Mouse (Mus musculus): ENCODE data around the gene Stt3a.

Stt3a gene

DNA sequence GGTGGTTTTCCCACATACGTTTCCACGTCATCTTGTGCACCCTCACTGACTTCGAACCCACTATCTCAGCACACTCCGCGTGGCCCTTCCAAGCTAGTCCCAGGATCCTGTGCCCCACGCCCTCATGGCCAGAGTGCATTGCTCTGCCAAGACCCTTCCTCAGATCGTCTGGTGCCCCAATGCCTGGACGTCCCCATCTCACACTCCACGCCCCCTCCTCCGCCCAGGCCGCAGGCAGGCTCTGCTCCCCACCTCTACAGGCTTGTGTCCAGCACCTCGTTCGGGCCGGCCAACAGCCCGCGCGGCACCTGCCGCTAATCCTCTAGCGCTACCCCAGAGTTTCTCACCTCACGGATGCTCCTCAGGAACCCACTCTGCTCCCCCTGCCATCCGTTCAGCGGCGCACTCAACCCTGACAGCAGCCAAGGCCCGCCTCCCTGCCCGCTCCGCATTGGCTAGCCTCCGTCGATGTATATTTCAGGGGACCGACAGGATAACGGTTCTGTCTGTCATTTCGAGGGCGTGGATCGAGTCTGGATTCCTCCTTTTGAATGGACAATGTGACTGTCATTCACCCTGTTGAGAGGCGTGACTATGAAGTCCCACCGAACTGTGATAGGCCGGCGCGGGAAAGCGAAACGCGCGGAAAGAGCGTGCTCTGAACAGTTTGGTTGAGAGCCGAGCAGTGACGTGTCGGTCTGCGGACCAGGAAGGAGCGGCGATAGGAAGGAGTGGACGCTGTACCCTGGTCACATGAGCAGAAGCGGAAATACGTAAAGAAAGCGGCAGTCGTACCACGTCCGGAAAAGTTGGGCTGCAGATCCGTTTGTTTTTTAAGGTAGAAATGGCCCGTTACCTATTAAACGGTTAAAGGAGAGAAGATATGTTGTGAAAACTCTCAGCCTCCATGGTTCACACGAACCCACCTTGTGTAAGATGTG lies at the start of gene Stt3a:
Stt3a (minus strand) TSS at position 477 of the 941 bp plus-strand sequence.
- DNase-seq (ENCODE audit: low read depth) = peak; percentile 100

DNA sequence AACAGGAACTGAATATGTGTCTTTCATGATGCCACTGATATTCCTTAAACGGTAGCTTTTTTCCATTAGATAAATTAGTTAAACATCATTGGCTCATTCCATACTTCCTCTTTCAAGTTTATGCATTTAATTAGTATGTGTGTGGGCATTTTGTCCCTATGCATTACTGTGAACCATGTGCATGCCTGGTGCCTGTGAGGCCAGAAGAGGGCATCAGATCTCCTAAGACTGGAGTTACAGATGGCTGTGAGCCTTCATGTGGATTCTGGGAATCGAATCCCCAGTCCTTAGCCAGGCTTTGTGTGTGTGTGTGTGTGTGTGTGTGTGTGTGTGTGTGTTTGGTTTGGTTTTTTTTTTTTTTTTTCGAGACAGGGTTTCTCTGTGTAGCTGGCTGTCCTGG lies 47.0 kb upstream of the Stt3a start:
- no peak for DNase-seq (ENCODE audit: low read depth)

DNA sequence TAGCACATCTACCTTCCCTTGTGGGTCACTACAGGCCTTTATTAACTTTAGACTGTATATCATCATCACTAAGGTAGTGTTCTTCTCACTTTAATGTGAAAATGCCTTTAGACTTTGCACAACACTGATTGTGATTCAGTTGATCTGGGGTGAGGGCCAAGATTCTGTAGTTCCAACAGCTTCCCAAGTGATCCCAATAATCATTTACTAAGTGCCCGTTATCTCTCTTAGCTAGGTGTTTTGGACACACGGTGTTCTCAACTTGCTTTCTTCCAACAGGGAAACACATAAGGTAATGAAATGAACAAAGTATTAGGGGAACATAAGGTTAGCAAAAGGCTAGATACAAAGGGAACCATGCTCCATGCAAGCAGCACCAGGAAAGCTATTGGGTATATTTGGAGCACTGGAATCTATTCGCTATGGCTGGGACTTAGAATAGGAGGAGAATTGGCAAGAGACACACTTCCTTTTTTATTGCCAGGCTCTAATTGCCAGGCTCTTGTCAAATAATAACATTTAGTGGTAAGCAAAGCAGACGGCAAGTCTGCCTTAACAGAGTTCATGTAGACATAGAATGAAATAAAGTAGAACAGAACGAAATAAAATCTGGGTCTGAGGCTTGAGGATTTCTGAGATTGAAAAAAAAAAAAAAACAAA lies 40.8 kb upstream of the Stt3a start:
- no peak for DNase-seq (ENCODE audit: low read depth)

DNA sequence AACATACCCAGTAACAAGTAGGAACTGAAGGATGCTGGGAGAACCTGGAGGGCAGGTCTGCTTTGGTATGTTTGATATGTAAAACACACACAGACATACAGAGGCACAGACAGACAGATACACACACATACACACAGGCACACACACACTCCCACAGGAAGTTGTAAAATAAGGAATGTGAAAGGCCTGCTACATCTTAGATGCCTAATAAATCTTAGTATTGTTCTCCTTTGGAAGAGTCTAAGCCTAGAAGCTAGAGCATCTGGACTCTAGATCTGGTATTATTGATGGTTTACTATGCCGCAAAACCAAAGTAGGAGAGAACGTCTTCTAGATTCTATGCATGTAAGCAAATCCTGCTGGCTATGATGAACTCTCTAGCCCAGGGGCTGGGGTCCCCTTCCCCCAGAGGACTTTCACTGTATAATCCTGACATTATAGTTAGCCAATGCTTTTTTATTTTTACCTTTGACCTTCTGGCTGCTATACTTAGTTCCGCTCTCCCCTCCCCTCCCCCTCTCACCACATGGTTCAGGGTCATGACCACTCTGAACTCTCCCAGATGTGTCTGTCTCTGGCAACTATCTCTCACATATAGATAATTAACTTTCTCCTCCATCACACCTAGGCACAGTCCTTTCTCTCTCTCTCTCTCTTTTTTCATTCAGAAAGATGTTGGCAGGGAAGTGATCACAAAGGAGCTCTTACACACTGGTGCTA lies 37.9 kb upstream of the Stt3a start:
- no peak for DNase-seq (ENCODE audit: low read depth)

DNA sequence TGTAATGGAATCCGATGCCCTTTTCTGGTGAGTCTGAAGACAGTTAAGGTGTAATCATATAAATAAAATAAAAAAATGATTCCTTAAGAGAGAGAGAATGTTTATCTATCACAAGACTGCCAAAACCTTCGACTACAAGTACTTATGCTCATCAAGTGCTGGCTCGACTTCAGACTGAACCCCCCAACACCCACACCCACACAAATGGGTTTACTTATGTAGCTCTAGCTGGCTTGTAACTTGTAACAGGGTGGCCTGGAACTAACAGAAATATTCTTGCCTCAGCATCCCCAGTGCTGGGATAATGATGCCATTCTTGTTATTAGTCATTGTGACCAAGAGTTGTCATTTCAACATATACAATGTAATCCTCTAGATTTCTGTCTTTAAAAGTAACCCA lies 36.4 kb upstream of the Stt3a start:
- DNase-seq (ENCODE audit: low read depth) = no peak

DNA sequence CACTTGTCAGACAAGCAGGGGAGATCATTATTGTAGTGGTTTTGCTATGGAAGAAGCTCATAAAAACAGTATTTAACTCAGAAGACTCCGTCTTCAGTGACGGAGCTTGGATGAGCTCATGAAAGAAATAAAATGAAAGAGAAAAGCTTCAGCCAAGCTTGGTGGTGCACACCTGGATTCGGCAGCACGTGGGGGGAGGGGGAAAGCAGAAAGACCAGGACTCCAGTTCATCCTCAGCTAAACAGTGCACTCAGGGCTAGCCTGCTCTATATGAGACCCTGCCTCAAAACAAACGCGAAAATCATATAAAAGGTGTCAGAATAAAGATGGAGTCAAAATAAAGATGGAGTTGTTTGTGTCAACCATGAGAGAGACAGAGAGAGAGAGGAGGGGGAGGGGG lies 35.9 kb upstream of the Stt3a start:
- no peak for DNase-seq (ENCODE audit: low read depth)

DNA sequence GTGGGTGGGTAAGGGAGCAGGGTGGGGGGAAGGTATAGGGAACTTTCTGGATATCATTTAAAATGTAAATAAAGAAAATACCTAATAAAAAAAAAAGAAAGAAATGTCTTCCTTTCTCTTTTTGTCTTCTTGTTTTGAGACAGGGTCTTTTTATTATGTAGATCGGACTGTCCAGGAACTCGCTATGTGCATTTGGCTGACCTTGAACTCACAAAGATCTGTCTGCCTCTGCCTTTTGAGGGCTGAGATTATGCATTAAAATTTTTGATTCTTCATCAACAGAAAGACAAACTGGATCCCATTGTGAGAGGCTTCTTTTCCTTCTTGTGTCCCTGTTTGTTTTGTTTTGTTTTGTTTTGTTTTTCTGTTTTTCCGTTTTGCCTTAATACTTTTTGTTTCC lies 35.5 kb upstream of the Stt3a start:
- no peak for DNase-seq (ENCODE audit: low read depth)

DNA sequence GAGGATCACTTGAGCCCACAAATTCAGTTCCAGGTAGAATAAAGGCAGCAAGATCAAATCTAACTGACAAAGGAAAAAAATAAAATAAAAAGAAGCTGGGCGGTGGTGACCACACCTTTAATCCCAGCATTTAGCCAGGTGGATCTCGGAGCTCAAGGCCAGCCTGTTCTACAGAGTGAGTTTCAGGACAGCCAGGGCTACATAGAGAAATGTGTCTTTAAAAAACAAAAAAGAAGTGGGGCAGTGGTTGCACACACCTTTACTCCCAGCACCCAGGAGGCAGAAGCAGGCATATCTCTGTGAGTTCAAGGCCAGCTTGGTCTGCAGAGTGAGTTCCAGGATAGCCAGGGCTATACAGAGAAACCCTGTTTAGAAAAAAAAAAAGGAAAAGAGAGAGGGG lies 34.5 kb upstream of the Stt3a start:
- no peak for DNase-seq (ENCODE audit: low read depth)

DNA sequence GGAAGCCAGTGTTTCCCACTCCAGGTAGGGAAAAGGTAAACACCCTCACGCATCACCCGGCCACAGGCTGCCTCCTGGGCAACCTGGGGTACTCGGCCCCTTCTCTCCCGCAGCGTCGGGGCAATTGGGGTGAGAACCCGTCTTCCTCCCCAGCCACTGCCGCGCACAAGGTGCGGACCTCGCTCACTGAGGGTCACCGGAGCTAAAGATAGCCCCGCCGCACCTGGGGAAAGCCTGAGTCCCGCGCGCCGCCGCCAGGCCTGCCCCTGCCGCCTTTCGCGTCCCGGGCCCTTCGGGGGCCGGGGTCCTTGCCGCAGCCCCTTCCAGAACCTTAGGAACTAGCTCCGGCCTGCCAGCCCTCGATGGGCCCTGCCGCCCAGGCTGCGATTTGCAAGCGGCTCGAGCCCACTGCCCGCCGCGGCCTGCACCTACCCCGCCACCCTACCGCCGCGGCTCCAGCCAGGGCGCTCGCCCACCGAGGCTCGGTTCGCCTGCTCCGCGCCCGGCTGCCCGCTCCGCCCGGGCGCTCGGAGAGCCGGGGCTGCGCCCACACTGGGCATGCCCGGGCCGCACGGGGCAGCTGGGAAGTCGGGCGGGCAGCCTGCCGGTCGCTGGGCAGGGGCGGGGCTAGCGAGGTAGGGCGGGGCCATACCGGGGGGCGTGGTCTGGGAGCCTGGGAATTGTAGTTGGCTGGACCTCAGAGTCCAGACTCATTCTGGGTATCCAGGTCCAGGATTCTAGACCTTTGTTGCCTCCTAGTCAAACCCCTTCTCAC lies 29.5 kb upstream of the Stt3a start, which contains the start of gene Ei24:
Ei24 (minus strand) TSS at position 613 of the 775 bp plus-strand sequence.
- DNase-seq (ENCODE audit: low read depth) = peak; percentile 61

DNA sequence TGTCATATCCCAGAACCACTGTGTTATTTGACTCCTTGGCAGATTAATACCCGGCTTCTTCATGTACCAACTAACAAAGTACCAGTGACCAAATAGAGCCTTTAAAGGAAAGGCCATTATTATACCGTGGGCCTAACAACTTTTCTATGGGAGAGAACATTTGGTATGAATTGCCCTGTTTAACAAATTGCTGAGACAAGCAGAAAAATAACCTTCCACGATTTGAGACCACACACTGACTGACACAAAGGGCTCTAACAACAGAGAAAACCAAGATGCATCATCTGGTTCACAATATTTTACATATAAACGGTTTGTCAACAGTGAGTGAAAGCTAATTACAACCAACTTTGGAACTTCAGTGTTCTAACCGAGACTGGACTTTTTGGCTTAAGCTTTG lies 28.7 kb upstream of the Stt3a start:
- no peak for DNase-seq (ENCODE audit: low read depth)

DNA sequence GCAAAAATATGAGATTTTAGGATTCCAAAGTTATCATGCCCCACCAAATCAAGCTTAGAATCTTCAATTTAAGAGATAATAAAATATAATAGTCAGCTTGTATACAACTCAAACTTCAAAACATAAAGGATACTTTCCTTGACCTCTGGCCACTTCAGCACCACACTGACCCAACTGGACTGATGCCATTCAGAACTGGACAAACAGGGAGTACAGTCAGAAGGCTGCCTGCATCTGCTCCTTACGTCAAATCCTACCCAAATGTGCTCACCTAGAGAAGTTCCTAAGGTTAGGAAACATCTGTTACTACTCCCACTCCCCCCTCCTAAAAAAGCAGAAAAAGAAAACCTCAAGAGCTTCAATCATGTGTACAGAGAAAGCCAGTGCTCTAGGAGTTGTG lies 28.1 kb upstream of the Stt3a start:
- DNase-seq (ENCODE audit: low read depth) = no peak

DNA sequence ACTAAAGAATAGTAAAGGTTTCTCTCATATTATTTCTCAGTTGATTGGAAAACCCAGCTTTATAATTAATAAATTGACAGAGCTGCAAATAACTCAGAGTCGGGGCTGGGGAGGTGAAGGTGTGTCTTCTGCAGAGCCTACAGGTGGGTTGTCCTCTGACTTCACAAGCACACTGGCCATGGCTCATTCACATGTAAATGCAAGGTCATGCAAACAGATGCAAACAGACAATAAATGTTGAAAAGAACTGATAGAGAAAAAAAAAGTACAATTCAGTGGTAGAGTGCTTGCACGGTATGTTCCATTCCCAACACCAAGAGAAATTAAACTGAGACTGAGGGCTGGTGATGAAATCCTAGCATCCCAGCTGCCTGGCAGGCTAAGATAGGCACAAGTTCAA lies 27.0 kb upstream of the Stt3a start:
- DNase-seq (ENCODE audit: low read depth) = no peak

DNA sequence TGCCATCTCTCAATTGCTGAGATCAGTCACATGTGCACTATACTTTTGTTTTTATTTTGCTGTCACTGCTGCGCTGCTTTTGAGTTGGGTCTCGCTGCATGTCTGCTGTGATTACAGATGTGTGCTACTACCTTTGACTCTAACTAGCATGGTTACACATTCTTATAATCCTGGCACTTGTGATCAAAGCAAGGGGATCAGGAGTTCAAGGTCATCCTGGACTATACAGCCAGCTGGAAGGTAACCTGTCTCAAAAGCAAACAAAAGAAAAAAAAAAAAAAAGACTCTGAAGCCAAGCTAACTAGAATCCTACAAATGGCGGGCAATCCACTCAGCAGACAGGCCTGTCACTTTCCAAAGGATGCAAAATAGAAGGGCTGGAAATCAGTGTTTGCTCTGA lies 24.7 kb upstream of the Stt3a start:
- no peak for DNase-seq (ENCODE audit: low read depth)

DNA sequence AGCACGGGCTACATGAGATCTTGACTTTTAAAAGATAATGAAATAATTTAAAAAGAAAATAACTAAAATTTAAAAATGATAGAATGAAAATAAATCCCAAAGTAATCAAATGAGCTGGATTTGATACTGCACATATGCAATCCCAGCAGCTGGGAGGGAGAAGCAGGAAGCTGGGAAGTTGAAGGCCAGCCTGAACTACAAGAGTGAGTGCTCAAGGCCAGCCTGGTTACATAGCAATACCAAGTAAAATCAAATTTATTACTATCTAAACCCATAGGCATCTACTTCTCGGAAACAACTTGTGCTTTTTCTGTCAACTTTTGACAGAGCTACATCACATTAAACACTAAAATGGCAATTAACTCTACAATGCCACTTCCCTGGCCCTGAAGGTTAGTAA lies 16.4 kb upstream of the Stt3a start:
- no peak for DNase-seq (ENCODE audit: low read depth)

DNA sequence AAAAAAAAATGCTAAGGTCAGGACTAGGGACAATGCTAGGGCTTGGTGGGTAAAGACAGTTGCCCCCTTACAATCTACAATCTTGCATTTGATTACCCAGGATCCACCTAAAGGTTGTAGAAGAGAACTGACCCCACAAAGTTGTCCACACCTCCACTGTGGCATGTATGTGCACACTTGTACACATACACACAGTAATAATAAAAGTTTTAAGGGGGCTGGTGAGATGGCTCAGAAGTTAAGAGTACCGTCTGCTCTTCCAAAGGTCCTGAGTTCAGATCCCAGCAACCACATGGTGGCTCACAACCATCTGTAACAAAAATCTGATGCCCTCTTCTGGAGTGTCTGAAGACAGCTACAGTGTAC lies 1.6 kb upstream of the Stt3a start:
- no peak for DNase-seq (ENCODE audit: low read depth)

DNA sequence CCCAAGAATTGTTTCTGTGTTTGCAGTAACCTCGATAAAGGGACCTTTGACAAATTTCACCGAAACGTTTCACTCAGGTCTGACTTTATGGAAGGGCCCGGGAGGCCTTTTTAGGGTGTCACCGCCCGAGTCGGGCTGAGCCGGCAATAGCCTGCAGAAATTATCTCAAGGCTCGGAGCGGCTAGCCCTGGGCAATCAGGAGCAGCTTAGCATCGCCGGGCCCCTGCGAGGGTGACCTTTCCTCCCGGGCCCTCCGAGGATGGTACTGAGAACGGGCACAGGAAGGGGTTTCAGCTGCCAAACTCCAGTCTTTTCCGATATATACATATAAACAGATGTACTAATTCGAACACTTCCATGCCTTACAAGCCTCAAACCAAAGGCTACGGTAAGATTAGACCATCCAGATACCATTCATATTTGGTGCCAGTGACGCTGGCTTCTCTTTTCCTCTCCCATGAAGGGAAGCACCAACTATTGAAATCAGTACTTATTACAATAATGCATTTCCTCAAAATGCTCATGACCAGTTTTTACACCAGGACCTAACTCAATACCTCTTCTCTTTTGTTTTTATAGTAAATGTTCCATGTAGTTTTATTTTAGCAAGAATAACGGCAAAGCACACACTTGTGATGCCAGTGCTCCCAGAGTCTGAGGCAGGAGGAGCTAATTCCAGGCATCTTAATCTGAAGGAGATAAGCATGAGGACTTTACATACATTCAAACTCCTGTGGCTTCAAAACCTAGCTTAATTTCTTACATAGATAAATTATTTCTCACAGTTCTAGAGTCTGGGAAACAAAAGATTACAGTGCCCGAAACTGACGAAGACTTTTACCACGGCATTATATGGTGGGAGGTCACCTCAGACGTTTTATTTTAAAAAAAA lies 923 bp upstream of the Stt3a start:
- DNase-seq (ENCODE audit: low read depth) = no peak

DNA sequence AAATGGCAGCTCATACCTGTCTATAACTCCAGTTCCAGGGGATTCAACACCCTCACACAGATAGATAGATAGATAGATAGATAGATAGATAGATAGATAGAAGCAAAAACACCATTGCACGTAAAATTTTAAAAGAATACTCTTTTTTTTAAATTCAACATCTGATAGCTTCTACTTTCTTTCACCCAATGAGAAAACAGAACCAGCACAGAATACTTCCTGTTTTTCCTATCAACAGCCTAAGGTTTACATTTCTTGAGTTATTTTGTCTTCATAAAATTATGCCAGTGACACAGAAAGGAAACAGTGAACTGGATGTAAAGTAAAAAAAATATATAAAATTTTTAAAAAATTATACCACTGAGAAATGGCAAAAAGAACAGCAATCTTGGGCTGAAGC lies 3.1 kb downstream of the Stt3a start:
- no peak for DNase-seq (ENCODE audit: low read depth)

DNA sequence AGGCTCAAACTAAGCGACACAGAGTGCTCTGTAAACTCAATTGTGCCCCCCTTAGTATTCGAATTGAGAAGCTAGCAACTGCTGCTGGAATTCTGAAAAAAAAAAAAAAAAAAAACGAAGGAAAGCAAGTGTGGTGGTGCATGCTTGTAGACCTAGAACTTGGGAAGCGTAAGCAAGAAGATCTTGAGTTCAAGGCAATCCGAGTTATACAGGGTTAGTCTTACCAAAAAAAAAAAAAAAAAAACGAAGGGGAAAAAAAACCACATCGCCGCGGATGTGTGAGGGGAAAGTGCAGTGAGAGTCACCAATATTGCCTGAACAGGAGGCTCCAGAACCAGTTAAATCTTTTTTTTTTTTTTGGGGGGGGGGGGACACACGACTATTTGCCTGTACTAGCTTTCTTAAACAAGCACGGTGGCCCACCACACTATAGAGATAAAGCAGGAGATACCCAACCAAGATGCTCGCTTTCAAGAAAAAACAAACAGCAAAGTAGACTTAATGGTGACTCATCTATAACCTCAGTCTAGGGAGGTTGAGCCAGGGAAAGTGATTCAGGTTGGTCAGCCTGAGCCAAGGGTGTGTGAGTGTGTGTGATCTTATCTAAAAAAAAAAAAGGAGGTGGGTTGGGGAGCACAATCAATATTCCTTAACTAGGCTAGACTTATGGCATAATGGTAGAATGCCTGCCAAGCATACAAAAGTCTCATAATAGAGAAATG lies 40.3 kb downstream of the Stt3a start, which contains the start of gene Chek1:
Chek1 (minus strand) TSS at position 32 of the 722 bp plus-strand sequence.
- peak; percentile 61 for DNase-seq (ENCODE audit: low read depth)

DNA sequence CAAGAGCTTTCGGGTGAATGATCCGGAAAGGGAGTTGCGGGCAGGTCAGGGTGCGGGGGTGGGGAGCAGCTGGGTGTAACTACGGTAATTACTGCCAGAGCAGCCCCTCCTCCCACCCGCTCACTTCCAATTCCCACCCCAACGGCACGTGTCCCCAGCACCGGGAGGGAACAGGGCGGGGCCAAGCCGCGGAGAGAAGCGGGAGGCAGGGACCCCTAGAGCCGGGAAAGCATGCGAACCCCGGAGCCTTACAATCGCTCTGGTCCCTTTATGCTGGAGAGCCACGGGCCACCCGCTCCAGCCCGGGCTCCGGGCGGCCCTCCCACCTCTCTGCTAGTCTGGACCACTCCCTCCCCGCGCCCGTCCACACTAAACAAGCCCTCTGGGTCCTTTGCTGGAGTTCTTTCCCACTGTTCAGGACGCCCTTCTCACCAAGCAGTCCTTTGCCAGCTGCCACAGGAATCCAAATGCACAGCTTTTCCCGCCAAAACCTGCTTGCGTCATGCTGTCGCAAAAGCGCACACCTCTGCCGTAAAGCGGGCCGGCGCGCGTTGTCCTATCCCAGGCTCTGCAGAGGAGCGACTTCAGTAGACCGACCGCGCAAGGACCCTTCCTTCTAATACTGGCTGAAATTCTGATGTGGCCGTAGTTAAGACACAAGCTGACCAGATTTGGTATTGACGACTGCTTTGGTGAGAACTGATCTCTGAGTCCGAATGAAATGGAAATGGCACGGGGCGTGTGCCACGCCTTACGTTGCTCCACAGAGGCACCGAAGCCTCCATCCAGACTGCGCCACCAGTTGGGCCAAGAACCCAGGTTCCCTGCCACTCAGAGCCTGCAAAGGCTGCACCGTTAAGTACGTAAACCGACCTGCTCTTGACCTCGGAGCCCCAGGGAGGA lies 41.1 kb downstream of the Stt3a start:
- peak; percentile 60 for DNase-seq (ENCODE audit: low read depth)
